Mouse (Mus musculus) activated CD4-positive, CD25-positive, alpha-beta regulatory T cell, adult 9 weeks (primary cell): Measurements from ENCODE around the gene Tubb4b. TPM values are rescaled to one million over a fixed set of nuclear protein-coding genes. Genes with fewer than 3 reads are reported as not detected.

ENCODE experiments used
- polyA plus RNA-seq: library from polyadenylated mRNA; unstranded; fragments of 100-300 nt; shearing (Covaris generic); gene quantifications from one replicate; pipeline ENCODE4 v1.2.1, GENCODE M21; 2017

Tubb4b gene
- polyA plus RNA-seq = 235 TPM

GRCm38 (mm10) chr2:25224492-25224765, at the start of gene Tubb4b:
Gene Tubb4b (minus strand): TSS chr2:25224702.

GRCm38 (mm10) chr2:25271827-25272511, 47.5 kb upstream of the Tubb4b start, which contains the start of the genes Ssna1 and Anapc2:
Gene Ssna1 (minus strand): TSS chr2:25272438.
Gene Anapc2 (plus strand): TSS chr2:25272478.

GRCm38 (mm10) chr2:25262291-25262767, 37.8 kb upstream of the Tubb4b start, which contains the start of gene Tprn:
Gene Tprn (plus strand): TSS chr2:25262618.

GRCm38 (mm10) chr2:25255284-25255779, 30.8 kb upstream of the Tubb4b start, which contains the start of gene Tmem203:
Gene Tmem203 (plus strand): TSS chr2:25255439.

GRCm38 (mm10) chr2:25246183-25247072, 21.9 kb upstream of the Tubb4b start, which contains the start of gene AL732309.1:
Gene AL732309.1 (minus strand): TSS chr2:25246863.

GRCm38 (mm10) chr2:25242101-25242506, 17.6 kb upstream of the Tubb4b start, which contains the start of the genes Rnf208 and Cysrt1:
Gene Rnf208 (plus strand): TSS chr2:25242255.
Gene Cysrt1 (minus strand): TSS chr2:25242452.

GRCm38 (mm10) chr2:25236614-25237013, 12.1 kb upstream of the Tubb4b start, which contains the start of gene Rnf224:
Gene Rnf224 (minus strand): TSS chr2:25236787.

GRCm38 (mm10) chr2:25234050-25234449, 9.5 kb upstream of the Tubb4b start, which contains the start of gene Slc34a3:
Gene Slc34a3 (minus strand): TSS chr2:25234364.

GRCm38 (mm10) chr2:25218445-25218844, 6.1 kb downstream of the Tubb4b start, which contains the start of gene Fam166a:
Gene Fam166a (plus strand): TSS chr2:25218745.

GRCm38 (mm10) chr2:25214444-25214843, 10.1 kb downstream of the Tubb4b start, which contains the start of gene Stpg3:
Gene Stpg3 (minus strand): TSS chr2:25214637.

GRCm38 (mm10) chr2:25211121-25211670, 13.3 kb downstream of the Tubb4b start, which contains the start of gene Nelfb:
Gene Nelfb (minus strand): TSS chr2:25211489.

GRCm38 (mm10) chr2:25196172-25196954, 28.1 kb downstream of the Tubb4b start, which contains the start of gene Tor4a:
Gene Tor4a (minus strand): TSS chr2:25196886.

GRCm38 (mm10) chr2:25180478-25180903, 44.0 kb downstream of the Tubb4b start, which contains the start of gene Nrarp:
Gene Nrarp (plus strand): TSS chr2:25180758.

Other genes starting within 250 kb of the Tubb4b start
- gene Mrpl41, start 249.6 kb downstream of the Tubb4b start, polyA plus RNA-seq = 104 TPM
- 95.9 TPM for gene Pnpla7, start 248.7 kb downstream of the Tubb4b start, polyA plus RNA-seq
- gene Nsmf, start 170.3 kb downstream of the Tubb4b start, polyA plus RNA-seq = 30.6 TPM
- 0.48 TPM for gene Entpd8, start 144.4 kb downstream of the Tubb4b start, polyA plus RNA-seq
- 13.2 TPM for gene Noxa1, start 129.6 kb downstream of the Tubb4b start, polyA plus RNA-seq
- not detected for gene Nrarp, start 43.9 kb downstream of the Tubb4b start, polyA plus RNA-seq
- 153 TPM for gene Tor4a, start 27.8 kb downstream of the Tubb4b start, polyA plus RNA-seq
- gene Nelfb, start 13.2 kb downstream of the Tubb4b start, polyA plus RNA-seq = 167 TPM
- not detected for gene Stpg3, start 10.1 kb downstream of the Tubb4b start, polyA plus RNA-seq
- gene Fam166a, start 6.0 kb downstream of the Tubb4b start, polyA plus RNA-seq = not detected
- gene Slc34a3, start 9.7 kb upstream of the Tubb4b start, polyA plus RNA-seq = not detected
- not detected for gene Rnf224, start 12.1 kb upstream of the Tubb4b start, polyA plus RNA-seq
- gene Rnf208, start 17.6 kb upstream of the Tubb4b start, polyA plus RNA-seq = not detected
- not detected for gene Cysrt1, start 17.8 kb upstream of the Tubb4b start, polyA plus RNA-seq
- 10.4 TPM for gene AL732309.1, start 22.2 kb upstream of the Tubb4b start, polyA plus RNA-seq
- 16.9 TPM for gene Tmem203, start 30.7 kb upstream of the Tubb4b start, polyA plus RNA-seq
- gene Tprn, start 37.9 kb upstream of the Tubb4b start, polyA plus RNA-seq = 3.8 TPM
- gene Ssna1, start 47.7 kb upstream of the Tubb4b start, polyA plus RNA-seq = 144 TPM
- gene Anapc2, start 47.8 kb upstream of the Tubb4b start, polyA plus RNA-seq = 106 TPM
- gene Tmem210, start 63.4 kb upstream of the Tubb4b start, polyA plus RNA-seq = not detected
- gene Lrrc26, start 65.2 kb upstream of the Tubb4b start, polyA plus RNA-seq = not detected
- gene Grin1, start 94.5 kb upstream of the Tubb4b start, polyA plus RNA-seq = 0.11 TPM
- 24.2 TPM for gene Man1b1, start 107.6 kb upstream of the Tubb4b start, polyA plus RNA-seq
- gene Dpp7, start 131.7 kb upstream of the Tubb4b start, polyA plus RNA-seq = 25.1 TPM
- gene Uap1l1, start 141.0 kb upstream of the Tubb4b start, polyA plus RNA-seq = 19.7 TPM
- gene Sapcd2, start 147.6 kb upstream of the Tubb4b start, polyA plus RNA-seq = 0.39 TPM
- gene Entpd2, start 171.2 kb upstream of the Tubb4b start, polyA plus RNA-seq = 0.56 TPM
- gene Npdc1, start 174.6 kb upstream of the Tubb4b start, polyA plus RNA-seq = 3.4 TPM
- gene Fut7, start 198.6 kb upstream of the Tubb4b start, polyA plus RNA-seq = 11.3 TPM
- gene Abca2, start 204.0 kb upstream of the Tubb4b start, polyA plus RNA-seq = 24.7 TPM
- gene Clic3, start 232.1 kb upstream of the Tubb4b start, polyA plus RNA-seq = 4.6 TPM
- 96.1 TPM for gene Paxx, start 236.4 kb upstream of the Tubb4b start, polyA plus RNA-seq
- gene Ptgds, start 245.3 kb upstream of the Tubb4b start, polyA plus RNA-seq = not detected